Mouse (Mus musculus): Measurements from ENCODE around the gene Zdhhc4.
A peak's percentile ranks its signal among the peaks of the same experiment; 100 is the strongest.

The Zdhhc4 gene

DNA sequence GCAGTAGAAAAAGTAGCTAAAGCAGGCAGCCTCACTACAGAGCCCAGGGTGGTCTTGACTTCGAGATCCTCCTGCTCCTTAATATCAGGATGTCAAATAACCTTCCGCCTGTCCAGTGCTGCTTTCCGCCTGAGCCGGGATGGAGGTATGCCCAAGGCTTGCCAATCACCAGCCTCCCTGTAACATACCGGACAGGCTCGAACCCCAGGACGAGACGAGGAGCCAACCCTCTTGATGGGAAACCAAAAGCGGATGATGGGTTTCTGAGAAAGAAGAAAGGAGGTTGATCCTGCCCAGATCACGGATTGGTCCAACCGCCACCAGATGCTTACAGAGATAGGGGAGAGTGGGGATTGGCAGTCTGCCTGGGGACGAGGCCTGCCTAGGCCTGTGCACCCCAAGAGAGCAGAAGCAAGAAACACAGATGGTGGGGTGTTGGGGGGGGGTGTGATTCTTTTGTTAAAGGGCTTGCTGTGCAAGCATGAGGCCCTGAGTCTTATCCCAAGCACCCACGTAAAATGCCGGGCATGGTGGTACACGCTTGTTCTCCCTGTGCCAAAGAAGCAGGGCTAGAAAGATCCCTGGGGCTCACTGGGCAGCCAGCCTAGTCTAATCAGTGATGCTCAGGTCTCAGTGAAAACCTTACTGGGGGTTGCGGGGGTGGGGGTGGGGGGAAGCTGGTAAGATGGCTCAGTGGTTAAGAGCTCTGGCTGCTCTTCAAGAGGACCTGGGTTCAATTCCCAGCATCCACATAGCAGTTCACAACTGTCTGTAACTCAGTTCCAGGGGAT lies 56.3 kb downstream of the Zdhhc4 start:
- no peak for DNase-seq

DNA sequence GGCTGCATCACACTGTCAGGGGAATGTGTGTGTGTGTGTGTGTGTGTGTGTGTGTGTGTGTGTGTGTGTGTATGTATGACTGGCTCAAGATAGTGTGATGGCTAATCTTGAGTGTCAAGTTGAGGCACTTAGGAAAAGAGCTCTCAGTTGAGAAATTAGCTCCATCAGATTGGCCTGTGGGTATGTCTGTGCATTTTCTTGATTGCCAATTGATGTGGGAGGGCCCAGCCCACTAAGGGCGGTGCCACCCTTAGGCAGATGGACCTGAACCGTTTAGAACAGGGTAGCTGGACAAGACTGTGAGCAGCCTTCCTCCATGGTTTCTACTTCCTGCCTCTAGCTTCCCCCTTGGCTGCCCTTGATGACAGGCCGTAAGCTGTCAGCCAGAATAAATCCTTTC lies 56.9 kb downstream of the Zdhhc4 start:
- DNase-seq: no peak

DNA sequence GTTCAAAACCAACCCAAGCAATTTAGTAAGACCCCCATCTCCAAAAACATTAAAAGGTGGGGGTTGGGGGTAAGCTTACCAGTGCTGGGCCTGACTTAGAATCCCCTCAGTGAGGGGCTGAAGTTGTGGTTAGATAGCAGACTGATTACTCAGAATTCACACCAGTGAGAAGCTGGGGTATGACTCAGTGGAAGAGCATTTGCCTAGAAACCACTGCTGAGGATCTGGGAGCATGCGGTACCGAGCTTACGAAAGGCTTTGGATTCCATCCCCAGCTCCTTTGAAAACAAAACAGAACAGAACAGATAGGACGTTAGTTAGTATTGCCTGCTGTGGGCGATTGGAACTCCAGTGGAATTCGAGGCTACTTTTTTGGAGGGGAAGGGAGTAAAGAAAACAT lies 57.4 kb downstream of the Zdhhc4 start:
- DNase-seq: no peak

DNA sequence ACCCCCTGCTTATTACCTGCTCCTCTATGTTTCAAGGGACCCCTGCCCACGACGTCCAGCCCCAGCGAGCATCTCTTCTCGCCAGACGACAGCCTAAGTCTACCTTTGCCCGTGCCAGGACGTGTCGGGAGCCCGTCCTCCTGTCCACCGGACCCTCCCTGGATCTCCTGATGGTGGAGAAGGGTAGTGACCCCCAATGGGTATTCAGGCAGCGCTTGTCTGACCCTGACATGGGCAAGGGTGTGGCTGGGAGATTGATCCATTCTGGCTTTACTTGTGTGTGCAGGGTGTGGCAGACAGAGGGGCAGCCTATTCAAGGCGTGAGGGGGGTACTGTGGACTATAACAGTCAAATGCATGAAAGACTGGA lies 58.9 kb downstream of the Zdhhc4 start:
- DNase-seq: no peak

DNA sequence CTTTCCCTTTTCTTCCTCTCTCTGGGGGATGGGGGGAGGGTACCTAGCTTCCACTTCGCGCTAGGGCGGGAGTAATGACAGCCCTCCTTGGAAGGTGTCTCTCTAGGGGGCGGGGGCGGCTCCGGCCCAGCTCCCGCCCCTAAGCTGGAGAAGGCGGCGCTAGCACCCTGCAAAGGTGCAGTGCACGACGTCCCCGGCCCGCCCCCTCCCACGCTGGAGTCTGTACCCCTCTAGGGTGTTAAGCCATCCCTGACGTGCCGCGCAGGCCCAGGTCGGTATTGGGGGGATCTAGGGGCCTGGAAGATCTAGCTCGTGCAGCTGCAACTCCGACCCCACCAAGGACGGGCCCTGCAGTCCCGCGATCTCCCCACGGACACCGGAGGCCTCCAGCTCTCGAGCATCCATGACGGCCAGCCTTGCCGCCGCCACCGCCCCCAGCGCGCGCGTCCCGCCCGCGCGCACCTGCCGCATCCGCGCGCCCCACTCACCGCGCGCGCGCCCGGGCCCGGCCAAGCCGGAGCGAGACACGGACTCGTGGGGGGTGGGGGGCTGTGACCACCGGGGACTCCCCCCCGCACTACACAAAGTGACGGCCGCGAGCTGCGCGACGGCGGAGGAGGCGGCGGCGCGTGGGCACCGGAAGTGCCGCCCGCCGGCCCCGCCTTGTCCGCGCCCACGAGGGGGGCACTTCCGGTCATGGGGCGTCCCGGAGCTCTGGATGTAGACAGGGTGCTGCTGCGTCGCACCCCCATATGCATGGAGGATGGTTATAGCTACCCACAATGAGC lies 59.5 kb downstream of the Zdhhc4 start, which contains the start of gene Zfp316:
Zfp316 (minus strand) TSS at position 660 of the 788 bp plus-strand sequence.
- peak; percentile 43 for DNase-seq

DNA sequence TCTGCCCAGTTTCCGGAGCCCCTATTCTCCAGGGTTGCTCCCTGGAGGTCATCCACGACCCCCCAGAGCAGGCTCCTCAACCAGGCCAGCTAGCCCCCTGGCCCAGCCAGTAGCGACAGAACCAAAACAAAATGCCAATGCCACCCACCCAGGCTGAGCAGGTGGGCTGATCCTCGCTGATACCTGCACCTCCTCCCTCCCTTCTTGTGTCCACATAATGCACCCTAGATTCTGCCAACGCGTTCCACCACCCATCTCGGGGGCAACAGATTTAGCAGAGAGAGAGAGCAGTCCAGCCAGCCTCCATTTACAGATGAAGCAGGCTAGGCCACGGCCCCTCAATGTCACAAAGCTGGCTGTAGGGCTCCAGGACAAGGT lies 60.1 kb downstream of the Zdhhc4 start:
- no peak for DNase-seq

DNA sequence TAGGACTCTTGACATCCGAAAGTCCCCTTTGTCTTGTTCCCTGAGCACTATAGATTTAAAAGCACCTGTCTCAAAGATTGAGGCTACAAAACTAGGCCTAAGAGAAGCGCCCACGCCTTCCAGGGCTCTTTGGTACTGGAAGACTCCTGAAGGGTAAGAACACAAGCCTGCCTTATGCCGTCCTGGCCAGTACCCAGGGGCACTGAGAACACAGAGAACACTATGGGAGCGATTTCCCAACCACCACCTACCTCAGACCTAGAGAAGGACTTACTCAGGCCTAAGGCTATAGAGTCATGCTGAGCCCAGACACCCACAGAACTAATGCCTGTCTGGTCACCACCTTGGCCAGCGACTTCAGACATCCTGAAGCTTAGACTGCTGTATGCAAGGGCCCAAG lies 62.3 kb downstream of the Zdhhc4 start:
- no peak for DNase-seq
